Mouse (Mus musculus): Measurements from ENCODE around the gene Pld3. TPM values are rescaled to one million over a fixed set of nuclear protein-coding genes. Genes with fewer than 3 reads are reported as not detected.

Pld3 gene
- polyA plus RNA-seq (2015; fragmentation: Nextera tagmentation; extraction: Ambion mirVana): 54.0 and 62.4 TPM in 2 replicates

GRCm38 (mm10) chr7:27552931-27553513, at the start of gene Pld3, which contains the start of gene 2310022A10Rik:
TSS of gene Pld3 (minus strand) at chr7:27553218.
TSS of gene 2310022A10Rik (plus strand) at chr7:27553233.

GRCm38 (mm10) chr7:27591266-27592216, 38.5 kb upstream of the Pld3 start, which contains the start of gene Akt2:
TSS of gene Akt2 (plus strand) at chr7:27591552.

GRCm38 (mm10) chr7:27522967-27523366, 30.1 kb downstream of the Pld3 start, which contains the start of gene Hipk4:
TSS of gene Hipk4 (plus strand) at chr7:27523267.

GRCm38 (mm10) chr7:27499036-27499435, 54.0 kb downstream of the Pld3 start, which contains the start of gene Prx:
TSS of gene Prx (plus strand) at chr7:27499324.

GRCm38 (mm10) chr7:27486770-27487697, 66.0 kb downstream of the Pld3 start, which contains the start of gene Sertad1:
TSS of gene Sertad1 (plus strand) at chr7:27486910.

Other genes starting within 250 kb of the Pld3 start
- 32.9 and 37.2 TPM in 2 replicates for gene Ltbp4, start 215.5 kb downstream of the Pld3 start, polyA plus RNA-seq (2015; fragmentation: Nextera tagmentation; extraction: Ambion mirVana)
- gene Shkbp1, start 197.2 kb downstream of the Pld3 start, polyA plus RNA-seq (2015; fragmentation: Nextera tagmentation; extraction: Ambion mirVana): 5.5 and 9.9 TPM in 2 replicates
- gene Gm20479, start 195.8 kb downstream of the Pld3 start, polyA plus RNA-seq (2015; fragmentation: Nextera tagmentation; extraction: Ambion mirVana): 0.38 and 0.88 TPM in 2 replicates
- 0.12 and 0.18 TPM in 2 replicates for gene Sptbn4, start 105.5 kb downstream of the Pld3 start, polyA plus RNA-seq (2015; fragmentation: Nextera tagmentation; extraction: Ambion mirVana)
- 30.3 and 46.4 TPM in 2 replicates for gene Blvrb, start 105.2 kb downstream of the Pld3 start, polyA plus RNA-seq (2015; fragmentation: Nextera tagmentation; extraction: Ambion mirVana)
- gene Sertad3, start 79.5 kb downstream of the Pld3 start, polyA plus RNA-seq (2015; fragmentation: Nextera tagmentation; extraction: Ambion mirVana): 20.3 and 21.0 TPM in 2 replicates
- 27.1 and 31.3 TPM in 2 replicates for gene Sertad1, start 66.3 kb downstream of the Pld3 start, polyA plus RNA-seq (2015; fragmentation: Nextera tagmentation; extraction: Ambion mirVana)
- 9.2 and 10.2 TPM in 2 replicates for gene Prx, start 53.9 kb downstream of the Pld3 start, polyA plus RNA-seq (2015; fragmentation: Nextera tagmentation; extraction: Ambion mirVana)
- 1.0 and 1.1 TPM in 2 replicates for gene Hipk4, start 30.0 kb downstream of the Pld3 start, polyA plus RNA-seq (2015; fragmentation: Nextera tagmentation; extraction: Ambion mirVana)
- 96.5 and 111 TPM in 2 replicates for gene 2310022A10Rik, start within 50 bp of the Pld3 start, polyA plus RNA-seq (2015; fragmentation: Nextera tagmentation; extraction: Ambion mirVana)
- gene Akt2, start 38.3 kb upstream of the Pld3 start, polyA plus RNA-seq (2015; fragmentation: Nextera tagmentation; extraction: Ambion mirVana): 116 and 131 TPM in 2 replicates
- gene Ttc9b, start 100.7 kb upstream of the Pld3 start, polyA plus RNA-seq (2015; fragmentation: Nextera tagmentation; extraction: Ambion mirVana): 0.07 TPM in 1 of 2 replicates, not detected in the other
- 2.8 and 5.1 TPM in 2 replicates for gene Map3k10, start 121.4 kb upstream of the Pld3 start, polyA plus RNA-seq (2015; fragmentation: Nextera tagmentation; extraction: Ambion mirVana)
- 2.4 and 2.8 TPM in 2 replicates for gene Zfp607b, start 136.1 kb upstream of the Pld3 start, polyA plus RNA-seq (2015; fragmentation: Nextera tagmentation; extraction: Ambion mirVana)
- 8.7 and 10.3 TPM in 2 replicates for gene Zfp60, start 178.2 kb upstream of the Pld3 start, polyA plus RNA-seq (2015; fragmentation: Nextera tagmentation; extraction: Ambion mirVana)